Mouse (Mus musculus): ENCODE data around the gene Lmod3. TPM values are rescaled to one million over a fixed set of nuclear protein-coding genes. Genes with fewer than 3 reads are reported as not detected.
"Not testable (repeated sequence)": the region's sequence is repeated elsewhere in the genome, so short reads cannot be mapped to it uniquely, and the experiment has no call there.

The Lmod3 gene
- polyA plus RNA-seq, 1 experiment from 2014 or later: 0.07 TPM

GRCm38 (mm10) chr6:97273777-97274176 lies 21.2 kb upstream of the Lmod3 start:
- ATAC-seq: no peak

DNA sequence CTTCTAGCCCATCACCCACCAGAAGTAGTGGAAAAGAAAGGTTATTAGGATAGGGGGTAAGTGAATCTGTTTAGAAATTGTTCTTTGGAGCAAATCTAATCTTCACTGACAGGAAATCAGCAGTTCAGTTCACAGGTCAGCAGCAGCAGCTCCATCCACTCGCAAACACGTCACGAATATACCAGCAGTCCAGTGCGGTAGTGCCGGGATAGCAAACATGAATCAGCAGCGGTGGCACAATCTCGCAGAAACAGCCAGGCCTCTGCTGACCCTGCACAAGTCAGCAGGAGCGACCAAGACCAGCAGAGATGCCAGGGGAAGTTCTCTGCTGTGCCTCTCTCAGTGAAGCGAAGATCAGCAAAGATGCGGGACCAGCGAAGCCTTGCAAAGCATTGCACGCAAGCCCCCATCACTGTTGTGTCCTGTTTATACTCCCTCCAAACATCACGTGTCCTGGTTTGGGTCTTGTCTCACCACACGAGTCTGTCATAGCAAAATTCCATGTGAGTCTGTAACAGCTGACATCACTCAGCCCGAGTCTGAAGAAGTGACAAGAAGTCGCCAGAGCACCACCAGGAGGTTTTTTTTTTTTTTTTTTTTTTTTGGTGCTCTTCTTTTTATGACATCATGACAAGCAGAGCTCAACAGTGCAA lies 20.6 kb upstream of the Lmod3 start:
- Histone ChIP-seq H3K36me3 (no peaks in the 10 kb centered on the region), H3K27me3 (peaks cover 9% of the 10 kb centered on the region; the same call in 1 of the 2 replicates), H3K27ac (no peak overlapping the region), H3K9me3 (no peaks in the 10 kb centered on the region), H3K4me3 (replicated peaks) (no peak overlapping the region), H3K4me2 (replicated peaks) (no peak overlapping the region), H3K9ac (replicated peaks) (no peak overlapping the region), H3K4me1 (replicated peaks) (peaks cover 2% of the 10 kb centered on the region)
- ATAC-seq: no peak
- 87% methylated on average over 16 of the region's 16 CpGs for WGBS

More at GRCm38 (mm10) chr6:97273777-97274176, 21.2 kb upstream of the Lmod3 start:
- no peak overlapping the region for H3K4me2 ChIP-seq (replicated peaks)
- H3K9ac ChIP-seq (replicated peaks): no peak overlapping the region
- no peak overlapping the region for H3K4me3 ChIP-seq (replicated peaks)
- H3K36me3 ChIP-seq: no peaks in the 10 kb centered on the region
- no peak overlapping the region for H3K27ac ChIP-seq
- H3K9me3 ChIP-seq: no peaks in the 10 kb centered on the region
- peaks cover 7% of the 10 kb centered on the region for H3K4me1 ChIP-seq (replicated peaks)
- peaks cover 10% of the 10 kb centered on the region; the same call in 1 of the 2 replicates for H3K27me3 ChIP-seq
- WGBS: 85% methylated on average over 3 of the region's 3 CpGs

DNA sequence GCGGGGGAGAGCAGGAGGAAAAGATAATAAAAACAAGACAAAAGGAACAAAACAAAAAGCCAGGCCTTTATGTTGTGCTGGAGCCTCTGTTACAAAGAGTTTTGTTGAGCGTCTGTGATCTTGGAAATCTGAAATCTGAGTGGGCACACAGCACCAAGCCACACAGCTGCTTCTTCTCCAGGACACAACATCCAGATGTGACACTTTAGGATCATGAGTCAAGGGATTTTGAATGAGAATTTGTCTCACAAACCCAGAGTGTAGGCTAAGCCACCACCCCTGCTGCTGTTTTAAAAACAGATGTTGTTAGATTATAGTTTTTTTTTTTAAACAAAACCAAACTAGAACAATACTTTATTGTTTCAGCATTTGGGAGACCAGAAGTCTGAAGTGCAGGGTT lies 19.8 kb upstream of the Lmod3 start:
- Histone ChIP-seq H3K4me3 (replicated peaks) (no peak overlapping the region), H3K36me3 (no peaks in the 10 kb centered on the region), H3K9ac (replicated peaks) (no peak overlapping the region), H3K27me3 (peaks cover 9% of the 10 kb centered on the region; the same call in 1 of the 2 replicates), H3K4me2 (replicated peaks) (no peak overlapping the region), H3K4me1 (replicated peaks) (no peaks in the 10 kb centered on the region; the same call in 1 of the 2 replicates), H3K9me3 (no peaks in the 10 kb centered on the region), H3K27ac (no peak overlapping the region)
- ATAC-seq: no peak
- 61% methylated on average over 2 of the region's 2 CpGs for WGBS

- Histone ChIP-seq H3K4me3 (replicated peaks) (no peak overlapping the region), H3K4me1 (replicated peaks) (no peaks in the 10 kb centered on the region), H3K27me3 (0 out of 2 replicates have a peak, but pooled peaks cover 3% of the 10 kb centered on the region), H3K9ac (replicated peaks) (no peak overlapping the region), H3K9me3 (no peaks in the 10 kb centered on the region), H3K36me3 (no peaks in the 10 kb centered on the region), H3K27ac (no peak overlapping the region), H3K4me2 (replicated peaks) (no peak overlapping the region)
- ATAC-seq: no peak
- WGBS: 77% methylated on average over 11 of the region's 11 CpGs
Measured at GRCm38 (mm10) chr6:97269596-97269995, 17.0 kb upstream of the Lmod3 start.

DNA sequence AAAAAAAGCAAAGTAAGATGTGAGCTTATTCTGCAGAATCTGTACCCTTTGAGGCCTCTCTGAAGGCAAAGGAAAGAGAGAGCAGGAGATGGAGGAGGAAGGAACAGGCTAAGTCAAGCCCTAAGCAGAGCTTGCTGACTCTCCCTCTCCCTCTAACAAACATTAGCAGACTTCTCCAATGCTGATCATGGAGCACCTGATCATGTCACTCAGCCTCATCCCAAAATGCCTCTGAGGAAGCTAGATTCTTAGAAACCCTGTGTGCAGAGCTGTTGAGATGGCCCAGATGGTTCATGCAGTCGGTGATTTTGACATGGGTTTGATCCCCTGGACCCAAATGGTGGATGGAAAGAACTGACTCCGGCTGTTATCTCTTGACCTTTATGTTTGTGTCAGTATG lies 14.6 kb upstream of the Lmod3 start:
- Histone ChIP-seq H3K27me3 (no peaks in the 10 kb centered on the region), H3K27ac (no peak overlapping the region), H3K4me1 (replicated peaks) (no peaks in the 10 kb centered on the region), H3K9me3 (no peaks in the 10 kb centered on the region), H3K9ac (replicated peaks) (no peak overlapping the region), H3K4me3 (replicated peaks) (no peak overlapping the region), H3K36me3 (no peaks in the 10 kb centered on the region), H3K4me2 (replicated peaks) (no peak overlapping the region)
- ATAC-seq: no peak
- WGBS: 94% methylated on average over 2 of the region's 2 CpGs

GRCm38 (mm10) chr6:97266661-97267060 lies 14.1 kb upstream of the Lmod3 start:
- no peaks in the 10 kb centered on the region for H3K9me3 ChIP-seq
- H3K4me3 ChIP-seq (replicated peaks): no peak overlapping the region
- 82% methylated on average over 4 of the region's 4 CpGs for WGBS
- ATAC-seq: no peak
- no peaks in the 10 kb centered on the region for H3K4me1 ChIP-seq (replicated peaks)
- no peak overlapping the region for H3K4me2 ChIP-seq (replicated peaks)
- H3K9ac ChIP-seq (replicated peaks): no peak overlapping the region
- H3K27ac ChIP-seq: no peak overlapping the region
- no peaks in the 10 kb centered on the region for H3K36me3 ChIP-seq
- no peaks in the 10 kb centered on the region for H3K27me3 ChIP-seq

GRCm38 (mm10) chr6:97265705-97266104 lies 13.1 kb upstream of the Lmod3 start:
- no peak overlapping the region for H3K4me3 ChIP-seq (replicated peaks)
- no peaks in the 10 kb centered on the region for H3K27me3 ChIP-seq
- H3K9ac ChIP-seq (replicated peaks): no peak overlapping the region
- H3K27ac ChIP-seq: no peak overlapping the region
- 72% methylated on average over 3 of the region's 3 CpGs for WGBS
- H3K4me2 ChIP-seq (replicated peaks): no peak overlapping the region
- H3K9me3 ChIP-seq: no peaks in the 10 kb centered on the region
- no peak for ATAC-seq
- H3K36me3 ChIP-seq: no peaks in the 10 kb centered on the region
- no peaks in the 10 kb centered on the region for H3K4me1 ChIP-seq (replicated peaks)

GRCm38 (mm10) chr6:97265240-97265639 lies 12.7 kb upstream of the Lmod3 start:
- ATAC-seq: no peak
- Histone ChIP-seq H3K9me3 (no peaks in the 10 kb centered on the region), H3K36me3 (no peaks in the 10 kb centered on the region), H3K4me3 (replicated peaks) (no peak overlapping the region), H3K27me3 (no peaks in the 10 kb centered on the region), H3K4me2 (replicated peaks) (no peak overlapping the region), H3K9ac (replicated peaks) (no peak overlapping the region), H3K27ac (no peak overlapping the region), H3K4me1 (replicated peaks) (no peaks in the 10 kb centered on the region)
- 89% methylated on average over 8 of the region's 8 CpGs for WGBS

GRCm38 (mm10) chr6:97263750-97264149 lies 11.2 kb upstream of the Lmod3 start:
- H3K9me3 ChIP-seq; H3K4me3 ChIP-seq (replicated peaks); H3K27me3 ChIP-seq; H3K9ac ChIP-seq (replicated peaks); ATAC-seq; H3K4me1 ChIP-seq (replicated peaks); H3K4me2 ChIP-seq (replicated peaks); H3K27ac ChIP-seq; H3K36me3 ChIP-seq: not testable (repeated sequence)

GRCm38 (mm10) chr6:97262229-97262628 lies 9.7 kb upstream of the Lmod3 start:
- no peaks in the 10 kb centered on the region for H3K4me1 ChIP-seq (replicated peaks)
- H3K36me3 ChIP-seq: no peaks in the 10 kb centered on the region
- no peaks in the 10 kb centered on the region for H3K27me3 ChIP-seq
- H3K27ac ChIP-seq: no peak overlapping the region
- WGBS: 74% methylated on average over 4 of the region's 4 CpGs
- no peak overlapping the region for H3K9ac ChIP-seq (replicated peaks)
- H3K4me2 ChIP-seq (replicated peaks): no peak overlapping the region
- no peak for ATAC-seq
- H3K9me3 ChIP-seq: no peaks in the 10 kb centered on the region
- no peak overlapping the region for H3K4me3 ChIP-seq (replicated peaks)

GRCm38 (mm10) chr6:97259926-97260325 lies 7.4 kb upstream of the Lmod3 start:
- not testable (repeated sequence) for H3K9me3 ChIP-seq; H3K4me3 ChIP-seq (replicated peaks); H3K27ac ChIP-seq; ATAC-seq; H3K36me3 ChIP-seq; H3K4me1 ChIP-seq (replicated peaks); H3K27me3 ChIP-seq; H3K4me2 ChIP-seq (replicated peaks); H3K9ac ChIP-seq (replicated peaks)
- WGBS: 87% methylated on average over 2 of the region's 2 CpGs

DNA sequence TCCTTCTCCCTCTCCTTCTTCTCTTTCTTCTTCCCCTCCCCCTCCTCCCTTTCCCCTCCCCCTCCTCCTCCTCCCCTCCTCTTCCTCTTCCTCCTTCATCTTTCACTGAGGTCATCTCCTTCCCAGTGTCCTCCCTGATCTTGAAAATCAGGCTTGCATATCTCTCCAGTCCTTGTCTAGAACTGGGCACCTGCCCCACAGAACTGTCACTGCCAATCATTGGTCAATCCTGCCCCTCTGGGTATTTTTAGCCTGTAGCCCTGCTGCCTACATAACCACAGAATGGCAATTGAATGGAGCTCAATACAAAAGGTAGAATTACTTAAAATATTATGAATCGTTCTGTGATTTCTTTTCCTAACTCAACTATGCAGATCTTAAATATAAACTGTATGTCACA lies 5.9 kb upstream of the Lmod3 start:
- Histone ChIP-seq H3K9me3 (no peaks in the 10 kb centered on the region), H3K27me3 (no peaks in the 10 kb centered on the region), H3K4me1 (replicated peaks) (no peaks in the 10 kb centered on the region), H3K4me3 (replicated peaks) (no peak overlapping the region), H3K9ac (replicated peaks) (no peak overlapping the region), H3K36me3 (no peaks in the 10 kb centered on the region), H3K27ac (no peak overlapping the region), H3K4me2 (replicated peaks) (no peak overlapping the region)
- 93% methylated on average over 1 of the region's 1 CpGs for WGBS
- ATAC-seq: no peak

DNA sequence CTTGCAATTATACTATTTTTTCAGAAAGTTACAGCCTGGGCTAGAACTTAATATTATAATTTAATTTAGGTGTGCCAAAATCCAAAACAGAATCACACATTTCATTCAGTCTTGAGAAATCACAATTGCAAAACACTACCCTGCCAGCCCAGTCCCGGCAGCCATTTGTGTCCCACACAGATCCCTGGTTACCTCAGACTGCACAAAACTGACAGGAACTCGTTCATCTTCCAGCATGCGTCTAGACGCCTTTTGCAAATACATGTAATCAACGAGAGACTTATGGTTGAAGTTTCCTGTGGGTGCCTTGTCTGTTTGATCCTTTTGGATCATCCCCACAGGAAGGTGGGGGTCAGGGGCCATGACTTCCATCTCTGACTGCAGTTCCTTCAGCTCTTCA lies 473 bp downstream of the Lmod3 start:
- H3K27ac ChIP-seq: no peak overlapping the region
- no peak for ATAC-seq
- 87% methylated on average over 5 of the region's 5 CpGs for WGBS

More for the DNA sequence above, 473 bp downstream of the Lmod3 start:
- no peak overlapping the region for H3K4me2 ChIP-seq (replicated peaks)
- H3K4me3 ChIP-seq (replicated peaks): no peak overlapping the region
- H3K9ac ChIP-seq (replicated peaks): no peak overlapping the region
- H3K36me3 ChIP-seq: no peaks in the 10 kb centered on the region
- no peaks in the 10 kb centered on the region for H3K4me1 ChIP-seq (replicated peaks)
- no peaks in the 10 kb centered on the region for H3K9me3 ChIP-seq
- no peaks in the 10 kb centered on the region for H3K27me3 ChIP-seq
